ENCODE assay signal across 8 mouse cellular contexts in genomic region chr7:30490251-30490956, GRCm38 (mm10). TPM values are rescaled to one million over a fixed set of nuclear protein-coding genes. Genes with fewer than 3 reads are reported as not detected.
A peak's percentile ranks its signal among the peaks of the same experiment; 100 is the strongest.
DNase-seq lines count a peak whose midpoint lies in the region; ATAC-seq and TF ChIP-seq lines count a peak whose summit lies in the region.
"Had no signal": no experiment of that assay in that cellular context is flagged by ENCODE, and none has a peak within 500 bp of the region (broad histone marks: within the 10 kb centered on the region; RNA-seq: fewer than 3 reads in every experiment).

No protein-coding gene starts in this region.

- TF ChIP-seq POLR2A in liver, adult 2 months (IDR thresholded peaks at IDR 0.05; ENCODE audit: extremely low read depth, insufficient read depth, low read length), result no peak

- no peak overlapping the region for H3K4me2 ChIP-seq in liver, embryonic 12.5 days

- H3K36me3 ChIP-seq in liver, adult 2 months (ENCODE audit: control insufficient read depth, insufficient read depth, low read length), result no peaks in the 10 kb centered on the region
- H3K36me3 ChIP-seq in liver, embryonic 12.5 days, result no peaks in the 10 kb centered on the region

- H3K9me3 ChIP-seq in liver, embryonic 12.5 days (replicated peaks), result no peaks in the 10 kb centered on the region

- H3K4me1 ChIP-seq in liver, adult 2 months (ENCODE audit: control insufficient read depth, insufficient read depth, low read length), result no peaks in the 10 kb centered on the region
- no peaks in the 10 kb centered on the region for H3K4me1 ChIP-seq in liver, embryonic 12.5 days

- ATAC-seq in liver, embryonic 12.5 days, result no peak

- 53% methylated on average over 16 of the region's 16 CpGs for WGBS in liver, adult 2 months
- WGBS in liver, embryonic 12.5 days (ENCODE audit: insufficient replicate concordance), result 26% methylated on average over 16 of the region's 16 CpGs

- H3K9ac ChIP-seq in liver, adult 2 months (ENCODE audit: low read depth, low read length), result no peak overlapping the region
- H3K9ac ChIP-seq in liver, embryonic 12.5 days, result no peak overlapping the region

- H3K4me3 ChIP-seq in liver, adult 2 months (ENCODE audit: insufficient read depth, low read depth, low read length), result no peak overlapping the region
- H3K4me3 ChIP-seq in liver, embryonic 12.5 days, result no peak overlapping the region

- no peaks in the 10 kb centered on the region for H3K27me3 ChIP-seq in liver, adult 2 months (ENCODE audit: control insufficient read depth, insufficient read depth, low read length)
- peaks cover 13% of the 10 kb centered on the region; the same call in 1 of the 2 replicates for H3K27me3 ChIP-seq in liver, embryonic 12.5 days (replicated peaks)

- DNase-seq in liver, adult 2 months (ENCODE audit: extremely low read depth, low read depth, low spot score), result no peak
- peak; percentile 72 for DNase-seq in NIH3T3 (ENCODE audit: low read depth)
- DNase-seq in cerebellum, adult 9-10 months, result peak; percentile 65
- DNase-seq in kidney, postnatal 4 days, result peak; percentile 63 to 67
- peak; percentile 36 for DNase-seq in lung, postnatal 10 days
- DNase-seq in telencephalon, adult 2 months (ENCODE audit: low read depth, low spot score), result peak; percentile 35

- H3K79me2 ChIP-seq in liver, adult 2 months (ENCODE audit: control insufficient read depth, insufficient read depth, low read length), result no peaks in the 10 kb centered on the region; the same call in 1 of the 2 replicates

- TF ChIP-seq CTCF in liver, adult 2 months (IDR thresholded peaks at IDR 0.05; ENCODE audit: low read depth, low read length), result peak; percentile 45; the same call in 1 of the 2 replicates

- H3K27ac ChIP-seq in liver, adult 2 months (replicated peaks; ENCODE audit: insufficient read depth, low read depth, low read length), result no peak overlapping the region
- no peak overlapping the region for H3K27ac ChIP-seq in liver, embryonic 12.5 days

RNA-seq across cellular contexts. Expression of gene Prodh2, which starts 3.0 kb away (rescaled TPM):
- total RNA-seq in liver, adult 2 months (2014; rRNA removed), result 220 and 232 TPM in 2 replicates
- 416 and 432 TPM in 2 replicates for polyA plus RNA-seq in liver, adult 2 months (2012; rRNA removed)
- polyA plus RNA-seq in liver, embryonic 12.5 days (2016; fragmentation: Nextera tagmentation; extraction: Ambion mirVana), result 21.1 and 22.3 TPM in 2 replicates
- polyA plus RNA-seq: heart, embryonic 14.5 days had no signal

RNA-seq across cellular contexts. Expression of gene Nphs1, which starts 32.3 kb away (rescaled TPM):
- under 0.01 TPM in 1 of 2 replicates, not detected in the other for total RNA-seq in liver, adult 2 months (2014; rRNA removed)
- polyA plus RNA-seq in liver, adult 2 months (2012; rRNA removed), result not detected in 2 replicates
- polyA plus RNA-seq in liver, embryonic 12.5 days (2016; fragmentation: Nextera tagmentation; extraction: Ambion mirVana), result 0.14 and 0.18 TPM in 2 replicates

RNA-seq across cellular contexts. Expression of gene Kirrel2, which starts 32.9 kb away (rescaled TPM):
- not detected in 2 replicates for total RNA-seq in liver, adult 2 months (2014; rRNA removed)
- polyA plus RNA-seq in liver, adult 2 months (2012; rRNA removed), result not detected in 2 replicates
- polyA plus RNA-seq in liver, embryonic 12.5 days (2016; fragmentation: Nextera tagmentation; extraction: Ambion mirVana), result 0.05 and 0.17 TPM in 2 replicates

RNA-seq across cellular contexts. Expression of gene Arhgap33, which starts 44.5 kb away (rescaled TPM):
- 0.07 and 0.37 TPM in 2 replicates for total RNA-seq in liver, adult 2 months (2014; rRNA removed)
- 0.72 and 1.2 TPM in 2 replicates for polyA plus RNA-seq in liver, adult 2 months (2012; rRNA removed)
- polyA plus RNA-seq in liver, embryonic 12.5 days (2016; fragmentation: Nextera tagmentation; extraction: Ambion mirVana), result 4.0 and 4.8 TPM in 2 replicates

RNA-seq across cellular contexts. Expression of gene Aplp1, which starts 45.1 kb away (rescaled TPM):
- total RNA-seq in liver, adult 2 months (2014; rRNA removed), result 0.18 and 0.74 TPM in 2 replicates
- polyA plus RNA-seq in liver, adult 2 months (2012; rRNA removed), result 0.65 and 0.70 TPM in 2 replicates
- polyA plus RNA-seq in liver, embryonic 12.5 days (2016; fragmentation: Nextera tagmentation; extraction: Ambion mirVana), result 7.5 and 8.2 TPM in 2 replicates

Comparison
In these comparisons a context has a peak if more than half of its experiments do, and no peak if none do; other contexts are left out.
1. RNA of gene Prodh2, which starts 3.0 kb away (polyA plus RNA-seq): 416 to 432 TPM in liver, adult 2 months; 21.1 to 22.3 TPM in liver, embryonic 12.5 days; every median in the first group is over 10 times any median in the second.